Mouse (Mus musculus) limb, embryonic 11.5 days (tissue): ENCODE results near the gene Ccdc71. TPM values are rescaled to one million over a fixed set of nuclear protein-coding genes. Genes with fewer than 3 reads are reported as not detected.
A peak's percentile ranks its signal among the peaks of the same experiment; 100 is the strongest.

Experiments
- ATAC-seq: fragments of 200-750 bp; cut with Nextera tagmentation; 2 replicates; pipeline ENCODE4 v1.8.0; 2017; ENCODE audit warnings: low read depth; ENCODE audit not compliant: insufficient number of reproducible peaks, low FRiP score, low TSS enrichment
- DNase-seq: peaks from one replicate; pipeline ENCODE4 v3.0.0-alpha.2; 2015; ENCODE audit warnings: low spot score
- H3K27ac ChIP-seq: fragments of 300-500 bp; sonication (generic); replicated peaks from 2 replicates; pipeline ENCODE4 v1.5.1; 2014; ENCODE audit warnings: low read depth, mild to moderate bottlenecking, low read length
- H3K27me3 ChIP-seq: fragments of 300-500 bp; sonication (generic); 2 replicates; pipeline ENCODE4 v1.6.1; 2014; ENCODE audit warnings: mild to moderate bottlenecking, low read length, mixed read lengths; ENCODE audit not compliant: control insufficient read depth, insufficient read depth
- H3K36me3 ChIP-seq: fragments of 300-500 bp; sonication (generic); 2 replicates; pipeline ENCODE4 v1.6.1; 2014; ENCODE audit warnings: mild to moderate bottlenecking, low read length, moderate library complexity, mixed read lengths; ENCODE audit not compliant: control insufficient read depth, insufficient read depth
- H3K4me1 ChIP-seq: fragments of 300-500 bp; sonication (generic); 2 replicates; pipeline ENCODE4 v1.6.1; 2014; ENCODE audit warnings: low read length, mixed read lengths; ENCODE audit not compliant: control insufficient read depth, insufficient read depth
- H3K4me2 ChIP-seq: fragments of 300-500 bp; sonication (generic); 2 replicates; pipeline ENCODE4 v1.6.1; 2014; ENCODE audit warnings: low read depth, mild to moderate bottlenecking, moderate library complexity; ENCODE audit not compliant: severe bottlenecking
- H3K4me3 ChIP-seq: fragments of 300-500 bp; sonication (generic); 2 replicates; pipeline ENCODE4 v1.5.1; 2014; ENCODE audit warnings: low read depth, low read length
- H3K9ac ChIP-seq: fragments of 300-500 bp; sonication (generic); 2 replicates; pipeline ENCODE4 v1.6.1; 2014; ENCODE audit warnings: mild to moderate bottlenecking, low read length
- H3K9me3 ChIP-seq: fragments of 300-500 bp; sonication (generic); 2 replicates; pipeline ENCODE4 v1.6.1; 2016; ENCODE audit warnings: low read length; ENCODE audit not compliant: control insufficient read depth
- WGBS: fragments of 180-500 bp; shearing (Covaris S2); extraction: QIAGEN DNeasy Blood & Tissue Kit; methylation state at CpG from one replicate; pipeline ENCODE4 v1.1.7; 2014; 5-methylcytosine and 5-hydroxymethylcytosine counted together
- polyA plus RNA-seq: library from polyadenylated mRNA; unstranded; fragments of >200 nt; fragmentation: Nextera tagmentation; extraction: Ambion mirVana; gene quantifications from 2 replicates; pipeline ENCODE4 v1.2.1, GENCODE M21; 2014

The Ccdc71 gene
- polyA plus RNA-seq, 1 experiment from 2014 or later = 46.0 TPM

- ATAC-seq (no peak), DNase-seq (no peak)
- 91% methylated on average over 28 of the region's 28 CpGs for WGBS
- H3K9me3 ChIP-seq = no peaks in the 10 kb centered on the region
- no peak overlapping the region for H3K27ac ChIP-seq
- H3K36me3 ChIP-seq = peaks cover 10% of the 10 kb centered on the region; the same call in 1 of the 2 replicates
- H3K27me3 ChIP-seq = no peaks in the 10 kb centered on the region
- H3K4me1 ChIP-seq = peaks cover 7% of the 10 kb centered on the region
- no peak overlapping the region for H3K4me3 ChIP-seq
- H3K4me2 ChIP-seq = no peak overlapping the region
- no peak overlapping the region for H3K9ac ChIP-seq
These were observed 20.6 kb downstream of the Ccdc71 start for GRCm38 (mm10) chr9:108480813-108481519.

- Histone ChIP-seq H3K36me3 (peaks cover 10% of the 10 kb centered on the region; the same call in 1 of the 2 replicates), H3K27me3 (no peaks in the 10 kb centered on the region), H3K4me1 (peaks cover 7% of the 10 kb centered on the region), H3K9me3 (no peaks in the 10 kb centered on the region), H3K4me2 (no peak overlapping the region), H3K4me3 (no peak overlapping the region), H3K27ac (no peak overlapping the region), H3K9ac (no peak overlapping the region)
- DNase-seq (no peak), ATAC-seq (no peak)
- WGBS = 91% methylated on average over 19 of the region's 19 CpGs
These were observed 21.3 kb downstream of the Ccdc71 start for GRCm38 (mm10) chr9:108481520-108482210.

- Histone ChIP-seq H3K4me3 (no peak overlapping the region), H3K36me3 (peaks cover 15% of the 10 kb centered on the region; the same call in 1 of the 2 replicates), H3K27ac (no peak overlapping the region), H3K4me2 (no peak overlapping the region), H3K4me1 (peaks cover 7% of the 10 kb centered on the region), H3K9me3 (no peaks in the 10 kb centered on the region), H3K27me3 (no peaks in the 10 kb centered on the region), H3K9ac (no peak overlapping the region)
- no peak for ATAC-seq
- WGBS = 95% methylated on average over 18 of the region's 18 CpGs
- no peak for DNase-seq
These were observed 22.9 kb downstream of the Ccdc71 start for GRCm38 (mm10) chr9:108483051-108483790.

GRCm38 (mm10) chr9:108484021-108484420 is 23.7 kb downstream of the Ccdc71 start:
- H3K4me2 ChIP-seq = no peak overlapping the region
- H3K4me3 ChIP-seq = no peak overlapping the region
- peaks cover 7% of the 10 kb centered on the region for H3K4me1 ChIP-seq
- ATAC-seq (no peak), DNase-seq (no peak)
- H3K9me3 ChIP-seq = no peaks in the 10 kb centered on the region
- H3K27ac ChIP-seq = no peak overlapping the region
- H3K9ac ChIP-seq = no peak overlapping the region
- peaks cover 16% of the 10 kb centered on the region; the same call in 1 of the 2 replicates for H3K36me3 ChIP-seq
- 93% methylated on average over 15 of the region's 15 CpGs for WGBS
- H3K27me3 ChIP-seq = no peaks in the 10 kb centered on the region

GRCm38 (mm10) chr9:108485301-108485875 is 25.1 kb downstream of the Ccdc71 start:
- WGBS = 96% methylated on average over 19 of the region's 19 CpGs
- Histone ChIP-seq H3K4me1 (peaks cover 6% of the 10 kb centered on the region), H3K36me3 (peaks cover 21% of the 10 kb centered on the region; the same call in 1 of the 2 replicates), H3K27ac (no peak overlapping the region), H3K9me3 (no peaks in the 10 kb centered on the region), H3K27me3 (no peaks in the 10 kb centered on the region), H3K4me2 (no peak overlapping the region), H3K9ac (no peak overlapping the region), H3K4me3 (no peak overlapping the region)
- DNase-seq = no peak
- no peak for ATAC-seq

GRCm38 (mm10) chr9:108486973-108487530 is 26.7 kb downstream of the Ccdc71 start:
- no peak for DNase-seq
- Histone ChIP-seq H3K9ac (0 out of 2 replicates have a peak overlapping the region, but pooled peaks have one; percentile 17), H3K4me2 (no peak overlapping the region)

GRCm38 (mm10) chr9:108488403-108488802 is 28.1 kb downstream of the Ccdc71 start:
- no peak overlapping the region for H3K9ac ChIP-seq
- H3K27ac ChIP-seq = no peak overlapping the region
- no peak for ATAC-seq
- no peak overlapping the region for H3K4me3 ChIP-seq
- H3K4me2 ChIP-seq = no peak overlapping the region
- DNase-seq = no peak
- no peaks in the 10 kb centered on the region for H3K27me3 ChIP-seq
- H3K36me3 ChIP-seq = peaks cover 23% of the 10 kb centered on the region; the same call in 1 of the 2 replicates
- WGBS = 93% methylated on average over 17 of the region's 17 CpGs
- no peaks in the 10 kb centered on the region for H3K9me3 ChIP-seq
- peaks cover 15% of the 10 kb centered on the region for H3K4me1 ChIP-seq

More at GRCm38 (mm10) chr9:108486973-108487530, 26.7 kb downstream of the Ccdc71 start:
- Histone ChIP-seq H3K27ac (no peak overlapping the region), H3K9me3 (no peaks in the 10 kb centered on the region), H3K4me3 (no peak overlapping the region), H3K27me3 (no peaks in the 10 kb centered on the region), H3K36me3 (peaks cover 21% of the 10 kb centered on the region; the same call in 1 of the 2 replicates), H3K4me1 (peaks cover 13% of the 10 kb centered on the region)
- 91% methylated on average over 8 of the region's 8 CpGs for WGBS
- no peak for ATAC-seq
